Mouse (Mus musculus): ENCODE data around the gene Tom1l2. TPM values are rescaled to one million over a fixed set of nuclear protein-coding genes. Genes with fewer than 3 reads are reported as not detected.

Tom1l2 gene
- polyA plus RNA-seq, 1 experiment from 2014 or later = 19.7 TPM

GRCm38 (mm10) chr11:60366239-60367019 is 13.7 kb upstream of the Tom1l2 start:
- no peak overlapping the region for H3K27ac ChIP-seq (ENCODE audit: low read length)
- H3K27me3 ChIP-seq (replicated peaks; ENCODE audit: insufficient read depth, low read length) = no peaks in the 10 kb centered on the region
- no peak overlapping the region for H3K4me2 ChIP-seq (replicated peaks; ENCODE audit: low read depth, low read length)
- H3K36me3 ChIP-seq (ENCODE audit: insufficient read depth, low read length) = no peaks in the 10 kb centered on the region
- DNase-seq (ENCODE audit: low spot score) = no peak
- H3K9ac ChIP-seq (replicated peaks; ENCODE audit: low read depth) = no peak overlapping the region
- H3K9me3 ChIP-seq (ENCODE audit: low read length) = no peaks in the 10 kb centered on the region
- ATAC-seq = no peak
- H3K4me3 ChIP-seq (ENCODE audit: low read depth, low read length) = no peak overlapping the region
- 26% methylated on average over 16 of the region's 16 CpGs for WGBS
- TF ChIP-seq CTCF (IDR thresholded peaks at IDR 0.05) = no peak
- no peak for TF ChIP-seq EP300 (IDR thresholded peaks at IDR 0.05)
- H3K4me1 ChIP-seq (ENCODE audit: insufficient read depth, low read depth, low read length) = no peaks in the 10 kb centered on the region

- TF ChIP-seq EP300 (IDR thresholded peaks at IDR 0.05) (peak; percentile 45), CTCF (IDR thresholded peaks at IDR 0.05) (no peak)
- Histone ChIP-seq H3K9ac (replicated peaks; ENCODE audit: low read depth) (no peak overlapping the region), H3K27ac (ENCODE audit: low read length) (peak overlapping the region; percentile 28; the same call in 1 of the 2 replicates), H3K27me3 (replicated peaks; ENCODE audit: insufficient read depth, low read length) (no peaks in the 10 kb centered on the region), H3K4me1 (ENCODE audit: insufficient read depth, low read depth, low read length) (0 out of 2 replicates have a peak, but pooled peaks cover 3% of the 10 kb centered on the region), H3K9me3 (ENCODE audit: low read length) (no peaks in the 10 kb centered on the region), H3K36me3 (ENCODE audit: insufficient read depth, low read length) (no peaks in the 10 kb centered on the region), H3K4me2 (replicated peaks; ENCODE audit: low read depth, low read length) (no peak overlapping the region), H3K4me3 (ENCODE audit: low read depth, low read length) (no peak overlapping the region)
- peak; percentile 87 for ATAC-seq
- 52% methylated on average over 5 of the region's 5 CpGs for WGBS
- peak; percentile 56 for DNase-seq (ENCODE audit: low spot score)
Measured at GRCm38 (mm10) chr11:60360631-60361201, 8.0 kb upstream of the Tom1l2 start.

GRCm38 (mm10) chr11:60359936-60360335 is 7.2 kb upstream of the Tom1l2 start:
- Histone ChIP-seq H3K36me3 (ENCODE audit: insufficient read depth, low read length) (no peaks in the 10 kb centered on the region), H3K9me3 (ENCODE audit: low read length) (no peaks in the 10 kb centered on the region), H3K4me2 (replicated peaks; ENCODE audit: low read depth, low read length) (no peak overlapping the region), H3K27ac (ENCODE audit: low read length) (peak overlapping the region; percentile 27; the same call in 1 of the 2 replicates), H3K4me1 (ENCODE audit: insufficient read depth, low read depth, low read length) (0 out of 2 replicates have a peak, but pooled peaks cover 3% of the 10 kb centered on the region), H3K27me3 (replicated peaks; ENCODE audit: insufficient read depth, low read length) (no peaks in the 10 kb centered on the region), H3K4me3 (ENCODE audit: low read depth, low read length) (no peak overlapping the region), H3K9ac (replicated peaks; ENCODE audit: low read depth) (no peak overlapping the region)
- no peak for TF ChIP-seq EP300 (IDR thresholded peaks at IDR 0.05)
- TF ChIP-seq CTCF (IDR thresholded peaks at IDR 0.05) = no peak; the same call in 1 of the 2 replicates
- no peak for DNase-seq (ENCODE audit: low spot score)
- 62% methylated on average over 1 of the region's 1 CpGs for WGBS
- ATAC-seq = no peak

GRCm38 (mm10) chr11:60359138-60359537 is 6.4 kb upstream of the Tom1l2 start:
- Histone ChIP-seq H3K4me1 (ENCODE audit: insufficient read depth, low read depth, low read length) (0 out of 2 replicates have a peak, but pooled peaks cover 3% of the 10 kb centered on the region), H3K9ac (replicated peaks; ENCODE audit: low read depth) (no peak overlapping the region), H3K4me2 (replicated peaks; ENCODE audit: low read depth, low read length) (no peak overlapping the region), H3K27me3 (replicated peaks; ENCODE audit: insufficient read depth, low read length) (no peaks in the 10 kb centered on the region), H3K4me3 (ENCODE audit: low read depth, low read length) (no peak overlapping the region), H3K36me3 (ENCODE audit: insufficient read depth, low read length) (no peaks in the 10 kb centered on the region), H3K27ac (ENCODE audit: low read length) (no peak overlapping the region), H3K9me3 (ENCODE audit: low read length) (no peaks in the 10 kb centered on the region)
- TF ChIP-seq EP300 (IDR thresholded peaks at IDR 0.05) = no peak
- no peak for TF ChIP-seq CTCF (IDR thresholded peaks at IDR 0.05)
- DNase-seq (ENCODE audit: low spot score) (no peak), ATAC-seq (no peak)
- WGBS = 67% methylated on average over 5 of the region's 5 CpGs

GRCm38 (mm10) chr11:60358548-60358947 is 5.8 kb upstream of the Tom1l2 start:
- ATAC-seq (no peak), DNase-seq (ENCODE audit: low spot score) (peak; percentile 18)
- 52% methylated on average over 7 of the region's 7 CpGs for WGBS
- Histone ChIP-seq H3K27ac (ENCODE audit: low read length) (peak overlapping the region; percentile 14; the same call in 1 of the 2 replicates), H3K27me3 (replicated peaks; ENCODE audit: insufficient read depth, low read length) (no peaks in the 10 kb centered on the region), H3K4me3 (ENCODE audit: low read depth, low read length) (no peak overlapping the region), H3K4me1 (ENCODE audit: insufficient read depth, low read depth, low read length) (0 out of 2 replicates have a peak, but pooled peaks cover 3% of the 10 kb centered on the region), H3K9ac (replicated peaks; ENCODE audit: low read depth) (0 out of 2 replicates have a peak overlapping the region, but pooled peaks have one; percentile 5), H3K36me3 (ENCODE audit: insufficient read depth, low read length) (no peaks in the 10 kb centered on the region), H3K9me3 (ENCODE audit: low read length) (no peaks in the 10 kb centered on the region), H3K4me2 (replicated peaks; ENCODE audit: low read depth, low read length) (no peak overlapping the region)
- TF ChIP-seq EP300 (IDR thresholded peaks at IDR 0.05) (no peak), CTCF (IDR thresholded peaks at IDR 0.05) (no peak)

GRCm38 (mm10) chr11:60357116-60357515 is 4.4 kb upstream of the Tom1l2 start:
- H3K4me3 ChIP-seq (ENCODE audit: low read depth, low read length) = no peak overlapping the region
- no peaks in the 10 kb centered on the region for H3K27me3 ChIP-seq (replicated peaks; ENCODE audit: insufficient read depth, low read length)
- 0 out of 2 replicates have a peak, but pooled peaks cover 3% of the 10 kb centered on the region for H3K4me1 ChIP-seq (ENCODE audit: insufficient read depth, low read depth, low read length)
- no peak for DNase-seq (ENCODE audit: low spot score)
- no peaks in the 10 kb centered on the region for H3K36me3 ChIP-seq (ENCODE audit: insufficient read depth, low read length)
- TF ChIP-seq CTCF (IDR thresholded peaks at IDR 0.05) (no peak), EP300 (IDR thresholded peaks at IDR 0.05) (no peak)
- no peak for ATAC-seq
- no peak overlapping the region for H3K4me2 ChIP-seq (replicated peaks; ENCODE audit: low read depth, low read length)
- H3K9ac ChIP-seq (replicated peaks; ENCODE audit: low read depth) = no peak overlapping the region
- 34% methylated on average over 1 of the region's 1 CpGs for WGBS
- no peaks in the 10 kb centered on the region for H3K9me3 ChIP-seq (ENCODE audit: low read length)
- H3K27ac ChIP-seq (ENCODE audit: low read length) = no peak overlapping the region
